Mouse (Mus musculus) right cerebral cortex, postnatal 14 days (tissue): ENCODE data around the gene Slc52a3.

Source experiments
- DNase-seq: peaks from one replicate; pipeline ENCODE4 v3.0.0; 2022

The Slc52a3 gene

DNA sequence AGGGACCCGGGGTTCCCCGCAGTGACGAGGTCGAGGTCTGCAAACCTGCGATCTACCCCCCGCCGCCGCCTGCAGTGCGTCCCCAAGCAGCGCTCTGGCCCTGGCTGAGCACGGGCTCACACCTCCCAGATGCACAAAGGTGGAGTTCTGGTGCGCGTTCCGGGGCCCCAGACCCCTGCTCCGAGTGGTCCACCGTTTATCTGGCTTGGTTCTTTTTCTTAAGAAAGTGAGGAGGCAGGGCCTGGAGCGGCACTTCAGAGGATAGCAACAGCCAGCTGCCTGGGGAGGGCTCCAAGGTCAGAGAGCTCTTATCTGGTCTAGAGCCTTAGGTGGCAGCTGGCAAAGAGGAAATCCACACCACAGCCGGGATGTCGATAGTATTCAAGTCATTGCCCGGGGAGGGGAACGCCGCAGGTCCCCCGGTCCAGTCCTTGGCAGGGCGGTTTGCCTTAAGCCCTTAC is 52.7 kb downstream of the Slc52a3 start:
- no peak for DNase-seq

GRCm38 (mm10) chr2:152049611-152050270 is 53.4 kb downstream of the Slc52a3 start:
- DNase-seq = no peak

DNA sequence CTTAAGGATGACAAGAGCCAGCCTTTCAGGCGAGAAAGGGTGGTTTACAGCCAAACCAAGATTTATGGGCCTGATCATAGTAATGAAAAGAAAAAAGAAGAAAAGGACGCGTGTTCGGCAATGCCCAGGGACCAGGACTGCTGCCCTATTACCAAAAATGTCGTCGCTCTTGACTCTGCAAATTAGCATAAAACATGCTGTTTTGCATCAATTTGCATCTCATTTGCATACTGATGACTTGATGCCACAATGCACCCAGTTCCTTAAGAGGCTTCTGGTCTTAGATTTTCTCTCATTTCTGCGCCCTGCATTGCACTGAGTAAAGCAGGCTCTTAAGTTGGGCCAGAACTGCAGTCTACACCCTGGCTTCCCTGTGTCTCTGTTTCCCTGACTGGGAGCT is 54.0 kb downstream of the Slc52a3 start:
- DNase-seq = no peak

- no peak for DNase-seq
These were observed 55.7 kb downstream of the Slc52a3 start for GRCm38 (mm10) chr2:152051985-152052384.

DNA sequence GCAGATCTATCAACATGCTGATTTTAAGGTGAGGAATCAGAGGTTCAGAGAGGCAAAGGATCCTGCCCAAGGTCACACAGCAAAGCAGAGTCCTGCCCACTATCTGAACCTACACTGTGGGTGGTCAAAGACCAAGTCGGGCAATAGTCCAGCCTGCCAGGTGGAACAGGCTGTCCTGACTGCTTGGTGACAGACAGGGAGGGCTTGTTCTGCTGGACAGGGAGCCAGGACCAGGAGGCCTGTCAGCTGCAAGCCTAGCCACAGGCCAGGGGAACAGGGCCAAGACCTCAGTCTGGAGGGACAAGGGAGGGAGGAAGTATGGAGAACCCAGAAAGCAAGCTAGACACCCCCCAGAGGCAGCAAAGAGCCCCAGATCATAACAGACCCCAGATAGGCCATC is 59.1 kb downstream of the Slc52a3 start:
- no peak for DNase-seq

DNA sequence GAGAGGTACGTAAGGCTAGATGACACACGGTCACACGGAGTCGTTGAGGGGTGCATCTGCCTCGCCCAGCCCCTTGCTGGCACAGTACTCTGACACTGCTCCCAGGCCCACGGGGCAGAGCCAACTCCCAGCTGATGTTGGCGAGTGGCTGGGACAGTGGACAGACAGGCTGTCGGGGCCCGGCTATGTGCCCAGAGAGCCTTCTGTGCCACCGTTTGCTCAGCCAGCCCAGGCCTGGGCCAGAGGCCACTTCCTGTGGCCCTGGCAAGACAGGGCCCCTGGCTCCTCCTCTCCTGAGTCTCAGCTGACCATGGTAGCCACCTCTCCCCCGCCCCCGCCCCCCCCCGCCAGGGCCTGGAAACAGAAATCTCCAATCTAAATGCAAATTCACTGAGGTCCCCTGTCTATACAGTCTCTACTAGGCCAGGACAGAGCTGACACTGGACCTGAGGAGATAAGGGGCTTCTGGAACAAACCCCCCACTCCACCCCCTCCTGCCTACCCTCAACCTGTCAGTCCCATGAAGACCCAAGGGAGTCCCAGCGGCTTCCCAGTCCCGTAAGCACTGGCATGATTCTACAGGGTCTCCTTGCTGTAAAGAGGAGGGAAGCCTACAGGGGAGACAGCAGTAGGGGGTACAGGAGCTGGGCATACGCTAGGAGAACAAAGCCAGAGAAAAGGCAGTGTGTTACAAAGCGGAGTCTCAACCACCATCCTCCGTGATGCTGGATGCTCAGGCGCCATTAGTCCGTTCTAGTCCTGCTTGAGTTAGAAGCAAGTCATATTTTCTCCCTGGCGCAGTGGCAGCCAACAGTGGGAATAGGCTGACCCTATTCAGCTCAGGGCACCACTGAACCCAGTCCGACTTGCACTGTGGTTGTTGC is 60.3 kb downstream of the Slc52a3 start:
- DNase-seq = no peak

DNA sequence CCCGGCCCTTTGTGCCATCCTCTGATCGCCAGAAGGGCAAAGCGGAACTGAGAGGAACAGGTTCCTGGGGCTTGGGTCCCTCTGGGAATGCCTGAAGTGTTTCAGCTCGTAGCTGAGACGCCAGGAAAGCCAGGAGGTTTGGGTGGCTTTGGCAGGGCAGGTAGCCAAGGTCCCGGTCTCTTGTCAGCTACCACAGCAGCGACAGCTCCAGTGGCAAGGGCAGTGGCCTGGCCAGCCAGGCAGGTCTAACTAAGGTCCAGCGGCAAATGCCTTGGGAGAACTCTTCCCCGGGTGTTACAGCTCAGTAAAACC is 60.9 kb downstream of the Slc52a3 start:
- no peak for DNase-seq
